Mouse (Mus musculus) right cerebral cortex, postnatal 4 days (tissue): Measurements from ENCODE around the gene Ffar1.
A peak's percentile ranks its signal among the peaks of the same experiment; 100 is the strongest.

Experiments
- DNase-seq: peaks from one replicate; pipeline ENCODE4 v3.0.0-alpha.2; 2022

Gene Ffar1

GRCm38 (mm10) chr7:30861464-30861863 is at the start of gene Ffar1:
TSS of gene Ffar1 (minus strand) at chr7:30861564.
- DNase-seq: no peak

- no peak for DNase-seq
These were observed 48.4 kb upstream of the Ffar1 start for GRCm38 (mm10) chr7:30909773-30910172.

- DNase-seq: no peak
These were observed 47.6 kb upstream of the Ffar1 start for GRCm38 (mm10) chr7:30908992-30909431.

- no peak for DNase-seq
These were observed 47.1 kb upstream of the Ffar1 start for GRCm38 (mm10) chr7:30908277-30908991.

- peak; percentile 12 for DNase-seq
These were observed 42.7 kb upstream of the Ffar1 start for GRCm38 (mm10) chr7:30904042-30904441.

- no peak for DNase-seq
These were observed 33.9 kb upstream of the Ffar1 start for GRCm38 (mm10) chr7:30895217-30895616.

- DNase-seq: no peak
These were observed 31.2 kb upstream of the Ffar1 start for GRCm38 (mm10) chr7:30892515-30892914.

GRCm38 (mm10) chr7:30891746-30892145 is 30.4 kb upstream of the Ffar1 start:
- DNase-seq: no peak

- no peak for DNase-seq
These were observed 29.3 kb upstream of the Ffar1 start for GRCm38 (mm10) chr7:30890681-30891080.

- no peak for DNase-seq
These were observed 27.4 kb upstream of the Ffar1 start for GRCm38 (mm10) chr7:30888786-30889185.

- no peak for DNase-seq
These were observed 26.3 kb upstream of the Ffar1 start for GRCm38 (mm10) chr7:30887568-30888188.

- DNase-seq: no peak
These were observed 25.5 kb upstream of the Ffar1 start for GRCm38 (mm10) chr7:30886852-30887251.

- no peak for DNase-seq
These were observed 22.7 kb upstream of the Ffar1 start for GRCm38 (mm10) chr7:30884047-30884446.

- no peak for DNase-seq
These were observed 20.0 kb upstream of the Ffar1 start for GRCm38 (mm10) chr7:30881367-30881766.

- no peak for DNase-seq
These were observed 18.8 kb upstream of the Ffar1 start, which contains the start of gene Cd22 for GRCm38 (mm10) chr7:30880176-30880575. TSS of gene Cd22 (minus strand) at chr7:30880342.

GRCm38 (mm10) chr7:30878950-30879349 is 17.6 kb upstream of the Ffar1 start:
- DNase-seq: no peak

- DNase-seq: peak; percentile 74
These were observed 11.7 kb upstream of the Ffar1 start for GRCm38 (mm10) chr7:30873083-30873482.

- DNase-seq: no peak
These were observed 2.0 kb upstream of the Ffar1 start for GRCm38 (mm10) chr7:30863386-30863785.

GRCm38 (mm10) chr7:30859635-30860402 is 1.5 kb downstream of the Ffar1 start:
- peak; percentile 70 for DNase-seq

- peak; percentile 83 for DNase-seq
These were observed 2.1 kb downstream of the Ffar1 start for GRCm38 (mm10) chr7:30859290-30859634.

- no peak for DNase-seq
These were observed 3.6 kb downstream of the Ffar1 start for GRCm38 (mm10) chr7:30857746-30858145.

GRCm38 (mm10) chr7:30856078-30856477 is 5.3 kb downstream of the Ffar1 start, which contains the start of gene Ffar3:
TSS of gene Ffar3 (minus strand) at chr7:30856178.
- DNase-seq: no peak

- DNase-seq: no peak
These were observed 9.9 kb downstream of the Ffar1 start for GRCm38 (mm10) chr7:30851421-30851820.

GRCm38 (mm10) chr7:30847934-30848333 is 13.4 kb downstream of the Ffar1 start:
- DNase-seq: no peak
